Mouse (Mus musculus): ENCODE measurements around the gene Ppp1r9b. TPM values are rescaled to one million over a fixed set of nuclear protein-coding genes. Genes with fewer than 3 reads are reported as not detected.

The Ppp1r9b gene
- polyA plus RNA-seq, 1 experiment from 2014 or later, result 17.2 TPM

DNA sequence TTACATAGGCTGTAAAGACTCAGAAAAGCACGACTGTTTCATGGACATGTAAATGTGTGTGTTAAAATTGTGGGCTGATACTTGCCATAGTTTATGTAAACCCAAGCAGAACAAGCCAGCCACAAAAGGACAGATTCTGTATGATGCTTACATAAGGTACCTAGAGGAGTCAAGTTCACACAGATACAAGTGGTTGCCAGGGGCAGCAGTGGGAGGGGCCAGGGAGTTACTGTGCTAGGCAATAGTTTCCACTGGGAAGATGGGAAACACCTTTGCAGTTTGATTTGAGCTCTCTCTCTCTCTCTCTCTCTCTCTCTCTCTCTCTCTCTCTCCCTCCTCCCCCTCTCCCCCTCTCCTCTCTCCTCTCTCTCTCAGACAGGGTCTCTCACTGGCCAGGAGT lies 5.7 kb upstream of the Ppp1r9b start:
- 59% methylated on average over 1 of the region's 1 CpGs for WGBS
- DNase-seq (ENCODE audit: low spot score) (no peak), ATAC-seq (replicated peaks; ENCODE audit: low FRiP score) (no peak)
- Histone ChIP-seq H3K4me3 (ENCODE audit: low read depth, low read length) (no peak overlapping the region), H3K9me3 (ENCODE audit: control insufficient read depth, low read length) (no peaks in the 10 kb centered on the region), H3K27me3 (ENCODE audit: control insufficient read depth, insufficient read depth, low read length) (no peaks in the 10 kb centered on the region), H3K36me3 (ENCODE audit: control insufficient read depth, insufficient read depth, low read length) (no peaks in the 10 kb centered on the region), H3K4me1 (replicated peaks; ENCODE audit: control insufficient read depth, insufficient read depth, low read length) (peaks cover 11% of the 10 kb centered on the region), H3K4me2 (ENCODE audit: low read depth, low read length, severe bottlenecking) (no peak overlapping the region), H3K9ac (ENCODE audit: low read length) (no peak overlapping the region), H3K27ac (ENCODE audit: low read depth, low read length) (no peak overlapping the region)

DNA sequence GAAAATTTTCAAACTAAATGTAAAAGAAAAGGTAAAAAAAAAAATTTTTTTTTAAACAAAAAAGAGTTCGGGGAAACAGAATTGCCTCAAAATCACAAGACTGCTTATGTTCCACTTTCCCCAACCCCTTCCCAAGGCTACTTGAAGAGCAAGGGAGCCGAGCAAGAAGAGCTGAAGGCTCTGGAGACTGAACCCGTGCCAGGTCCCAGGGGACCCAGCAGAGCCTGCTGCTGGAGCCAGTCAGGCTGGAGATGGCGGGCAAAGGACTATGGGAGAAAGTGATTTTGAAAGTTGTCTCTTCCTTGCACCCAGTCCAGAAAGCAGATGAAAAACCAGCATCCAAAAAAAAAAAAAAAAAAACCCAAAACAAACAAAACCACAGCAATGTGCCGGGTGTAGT lies 5.0 kb upstream of the Ppp1r9b start:
- no peak overlapping the region for H3K27ac ChIP-seq (ENCODE audit: low read depth, low read length)
- H3K36me3 ChIP-seq (ENCODE audit: control insufficient read depth, insufficient read depth, low read length), result no peaks in the 10 kb centered on the region
- no peaks in the 10 kb centered on the region for H3K27me3 ChIP-seq (ENCODE audit: control insufficient read depth, insufficient read depth, low read length)
- no peak overlapping the region for H3K4me3 ChIP-seq (ENCODE audit: low read depth, low read length)
- no peak for DNase-seq (ENCODE audit: low spot score)
- ATAC-seq (replicated peaks; ENCODE audit: low FRiP score), result no peak
- no peak overlapping the region for H3K9ac ChIP-seq (ENCODE audit: low read length)
- no peak overlapping the region for H3K4me2 ChIP-seq (ENCODE audit: low read depth, low read length, severe bottlenecking)
- H3K4me1 ChIP-seq (replicated peaks; ENCODE audit: control insufficient read depth, insufficient read depth, low read length), result peaks cover 11% of the 10 kb centered on the region
- no peaks in the 10 kb centered on the region for H3K9me3 ChIP-seq (ENCODE audit: control insufficient read depth, low read length)
- WGBS, result 86% methylated on average over 5 of the region's 5 CpGs

GRCm38 (mm10) chr11:94986435-94986834 lies 4.4 kb upstream of the Ppp1r9b start:
- H3K9ac ChIP-seq (ENCODE audit: low read length), result no peak overlapping the region
- H3K4me2 ChIP-seq (ENCODE audit: low read depth, low read length, severe bottlenecking), result no peak overlapping the region
- H3K4me1 ChIP-seq (replicated peaks; ENCODE audit: control insufficient read depth, insufficient read depth, low read length), result peaks cover 11% of the 10 kb centered on the region
- H3K27ac ChIP-seq (ENCODE audit: low read depth, low read length), result no peak overlapping the region
- DNase-seq (ENCODE audit: low spot score), result no peak
- ATAC-seq (replicated peaks; ENCODE audit: low FRiP score), result no peak
- no peaks in the 10 kb centered on the region for H3K36me3 ChIP-seq (ENCODE audit: control insufficient read depth, insufficient read depth, low read length)
- H3K9me3 ChIP-seq (ENCODE audit: control insufficient read depth, low read length), result no peaks in the 10 kb centered on the region
- no peaks in the 10 kb centered on the region for H3K27me3 ChIP-seq (ENCODE audit: control insufficient read depth, insufficient read depth, low read length)
- WGBS, result 63% methylated on average over 2 of the region's 2 CpGs
- H3K4me3 ChIP-seq (ENCODE audit: low read depth, low read length), result no peak overlapping the region

DNA sequence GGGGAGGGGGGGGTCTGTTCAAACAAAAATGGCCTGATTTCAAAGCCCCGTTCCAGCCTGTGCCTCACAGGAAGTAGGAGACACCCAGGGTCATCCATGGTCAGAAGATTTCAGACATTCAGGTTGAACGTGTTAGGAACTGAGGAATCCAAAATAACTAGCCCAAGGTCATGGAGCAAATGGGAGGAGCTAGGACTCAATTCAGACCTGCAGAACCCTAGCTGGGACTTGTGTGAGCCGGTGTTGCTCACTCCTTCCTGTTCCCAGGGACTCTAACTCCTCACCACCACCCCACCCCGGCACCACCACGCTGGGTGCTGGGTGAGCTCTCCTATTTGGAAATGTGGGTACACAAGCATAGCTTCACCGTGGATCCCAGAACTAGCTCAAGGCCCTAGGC lies 3.5 kb upstream of the Ppp1r9b start:
- Histone ChIP-seq H3K4me2 (ENCODE audit: low read depth, low read length, severe bottlenecking) (no peak overlapping the region), H3K4me1 (replicated peaks; ENCODE audit: control insufficient read depth, insufficient read depth, low read length) (peaks cover 11% of the 10 kb centered on the region), H3K4me3 (ENCODE audit: low read depth, low read length) (no peak overlapping the region), H3K9me3 (ENCODE audit: control insufficient read depth, low read length) (no peaks in the 10 kb centered on the region), H3K9ac (ENCODE audit: low read length) (no peak overlapping the region), H3K27me3 (ENCODE audit: control insufficient read depth, insufficient read depth, low read length) (no peaks in the 10 kb centered on the region), H3K36me3 (ENCODE audit: control insufficient read depth, insufficient read depth, low read length) (no peaks in the 10 kb centered on the region), H3K27ac (ENCODE audit: low read depth, low read length) (no peak overlapping the region)
- ATAC-seq (replicated peaks; ENCODE audit: low FRiP score) (no peak), DNase-seq (ENCODE audit: low spot score) (no peak)
- WGBS, result 43% methylated on average over 6 of the region's 6 CpGs

GRCm38 (mm10) chr11:94987851-94988250 lies 3.0 kb upstream of the Ppp1r9b start:
- ATAC-seq (replicated peaks; ENCODE audit: low FRiP score), result no peak
- peaks cover 13% of the 10 kb centered on the region for H3K4me1 ChIP-seq (replicated peaks; ENCODE audit: control insufficient read depth, insufficient read depth, low read length)

DNA sequence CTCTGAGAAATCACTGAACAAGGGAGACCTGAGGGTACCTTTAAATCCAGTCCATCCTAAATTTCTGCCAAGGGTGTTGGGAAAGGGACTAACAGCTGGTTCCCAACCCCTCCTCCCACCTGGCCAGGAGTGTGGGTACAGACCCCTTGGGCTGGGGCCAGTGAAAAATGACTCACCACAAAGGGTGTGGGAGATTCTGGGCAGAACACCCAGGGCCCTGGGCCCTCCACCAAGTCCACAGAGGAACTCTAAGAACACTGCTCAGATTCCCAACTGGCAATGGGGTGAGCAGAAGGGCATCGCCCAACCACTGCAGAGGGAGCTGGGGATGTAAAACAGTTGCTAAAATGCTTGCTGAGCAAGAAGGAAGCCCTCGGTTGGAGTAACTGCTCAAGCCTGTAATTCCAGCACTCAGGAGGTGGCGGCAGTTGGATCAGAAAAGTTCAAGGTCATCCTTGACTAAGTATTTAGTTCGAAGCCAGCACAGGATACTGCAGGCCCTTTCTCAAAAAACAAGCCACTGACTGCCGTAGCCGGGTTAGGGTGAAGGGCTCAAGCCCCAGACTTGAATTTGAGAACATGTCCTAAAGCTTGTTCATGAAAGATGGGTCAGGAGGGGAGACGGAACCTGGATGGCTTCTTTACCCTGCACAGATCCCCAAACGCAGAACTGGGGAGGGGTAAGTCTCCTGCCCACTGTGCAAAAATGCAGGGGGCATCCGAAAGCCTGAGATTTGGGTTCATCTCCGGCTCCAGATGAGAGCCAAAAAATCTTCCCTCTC lies 1.9 kb upstream of the Ppp1r9b start:
- Histone ChIP-seq H3K36me3 (ENCODE audit: control insufficient read depth, insufficient read depth, low read length) (no peaks in the 10 kb centered on the region), H3K27ac (ENCODE audit: low read depth, low read length) (peak overlapping the region; percentile 85), H3K4me3 (ENCODE audit: low read depth, low read length) (peak overlapping the region; percentile 49), H3K9ac (ENCODE audit: low read length) (peak overlapping the region; percentile 83), H3K4me1 (replicated peaks; ENCODE audit: control insufficient read depth, insufficient read depth, low read length) (peaks cover 20% of the 10 kb centered on the region), H3K4me2 (ENCODE audit: low read depth, low read length, severe bottlenecking) (peak overlapping the region; percentile 61), H3K27me3 (ENCODE audit: control insufficient read depth, insufficient read depth, low read length) (no peaks in the 10 kb centered on the region), H3K9me3 (ENCODE audit: control insufficient read depth, low read length) (no peaks in the 10 kb centered on the region)
- DNase-seq (ENCODE audit: low spot score), result peak; percentile 54
- 22% methylated on average over 10 of the region's 10 CpGs for WGBS
- no peak for ATAC-seq (replicated peaks; ENCODE audit: low FRiP score)

More at GRCm38 (mm10) chr11:94987851-94988250, 3.0 kb upstream of the Ppp1r9b start:
- H3K9me3 ChIP-seq (ENCODE audit: control insufficient read depth, low read length), result no peaks in the 10 kb centered on the region
- no peak overlapping the region for H3K27ac ChIP-seq (ENCODE audit: low read depth, low read length)
- no peaks in the 10 kb centered on the region for H3K27me3 ChIP-seq (ENCODE audit: control insufficient read depth, insufficient read depth, low read length)
- H3K4me3 ChIP-seq (ENCODE audit: low read depth, low read length), result no peak overlapping the region
- H3K4me2 ChIP-seq (ENCODE audit: low read depth, low read length, severe bottlenecking), result no peak overlapping the region
- 83% methylated on average over 8 of the region's 8 CpGs for WGBS
- no peak for DNase-seq (ENCODE audit: low spot score)
- H3K36me3 ChIP-seq (ENCODE audit: control insufficient read depth, insufficient read depth, low read length), result no peaks in the 10 kb centered on the region
- no peak overlapping the region for H3K9ac ChIP-seq (ENCODE audit: low read length)

DNA sequence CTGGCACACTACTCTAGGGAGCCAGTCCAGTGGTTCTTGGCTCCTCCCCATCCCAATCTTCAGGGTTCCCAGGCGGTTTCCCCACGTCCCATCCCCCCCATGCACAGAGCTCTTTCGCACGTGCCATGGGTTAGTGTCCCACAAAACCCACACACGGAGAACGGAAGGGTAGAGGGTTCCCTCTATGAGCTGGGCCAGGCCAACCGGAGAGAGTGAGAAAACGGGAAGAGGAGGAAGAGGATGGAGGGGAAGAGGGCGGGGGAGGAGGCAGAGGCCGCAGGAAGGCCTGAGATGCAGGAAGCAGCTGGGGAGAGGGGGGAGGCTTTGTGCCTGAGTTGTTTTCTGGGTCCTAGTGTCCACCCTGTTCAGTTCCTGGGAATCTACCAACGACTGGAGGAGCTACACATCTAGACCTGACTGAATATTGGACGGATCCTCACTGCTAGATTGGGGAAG lies 1.2 kb upstream of the Ppp1r9b start:
- peaks cover 20% of the 10 kb centered on the region for H3K4me1 ChIP-seq (replicated peaks; ENCODE audit: control insufficient read depth, insufficient read depth, low read length)
- H3K9me3 ChIP-seq (ENCODE audit: control insufficient read depth, low read length), result no peaks in the 10 kb centered on the region
- H3K4me3 ChIP-seq (ENCODE audit: low read depth, low read length), result peak overlapping the region; percentile 49
- H3K27me3 ChIP-seq (ENCODE audit: control insufficient read depth, insufficient read depth, low read length), result no peaks in the 10 kb centered on the region
- under 1% methylated on average over 12 of the region's 12 CpGs for WGBS
- DNase-seq (ENCODE audit: low spot score) (peak; percentile 89), ATAC-seq (replicated peaks; ENCODE audit: low FRiP score) (peak; percentile 70)
- H3K4me2 ChIP-seq (ENCODE audit: low read depth, low read length, severe bottlenecking), result peak overlapping the region; percentile 61
- no peaks in the 10 kb centered on the region for H3K36me3 ChIP-seq (ENCODE audit: control insufficient read depth, insufficient read depth, low read length)
- H3K27ac ChIP-seq (ENCODE audit: low read depth, low read length), result peak overlapping the region; percentile 85
- H3K9ac ChIP-seq (ENCODE audit: low read length), result peak overlapping the region; percentile 83

DNA sequence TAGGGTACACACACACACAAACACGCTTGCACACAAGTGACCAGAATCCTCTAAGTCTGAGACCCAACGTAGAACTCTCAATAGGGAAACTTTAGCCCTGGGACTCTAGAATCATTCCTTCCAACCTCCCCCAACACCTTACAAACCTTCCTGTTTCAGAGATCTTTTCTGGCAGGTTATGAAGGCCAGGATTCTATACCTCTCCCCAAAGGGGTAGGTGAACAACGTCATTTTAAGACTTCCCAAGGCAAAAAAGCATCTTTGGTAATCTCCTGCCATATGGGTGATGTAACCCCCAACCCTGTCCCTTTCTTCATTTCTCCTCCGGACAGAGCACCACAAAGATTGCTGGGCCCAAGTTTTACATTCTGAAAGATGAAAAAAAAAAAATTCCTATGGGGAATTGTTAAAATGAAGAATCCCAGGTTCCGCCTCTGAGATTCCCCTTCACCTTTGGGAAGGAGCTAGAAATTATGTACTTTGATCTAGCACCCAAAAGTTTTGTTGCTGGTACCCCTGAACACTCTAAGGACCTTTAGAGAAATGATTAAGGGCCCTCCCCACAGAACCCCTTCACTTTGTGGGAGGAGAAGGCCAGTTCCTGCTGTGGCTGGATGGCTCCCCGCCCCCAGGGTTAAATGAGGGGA lies 610 bp upstream of the Ppp1r9b start:
- H3K27me3 ChIP-seq (ENCODE audit: control insufficient read depth, insufficient read depth, low read length), result no peaks in the 10 kb centered on the region
- H3K36me3 ChIP-seq (ENCODE audit: control insufficient read depth, insufficient read depth, low read length), result no peaks in the 10 kb centered on the region
- no peak for ATAC-seq (replicated peaks; ENCODE audit: low FRiP score)
- peak overlapping the region; percentile 37; the same call in 1 of the 2 replicates for H3K27ac ChIP-seq (ENCODE audit: low read depth, low read length)
- no peaks in the 10 kb centered on the region for H3K9me3 ChIP-seq (ENCODE audit: control insufficient read depth, low read length)
- H3K9ac ChIP-seq (ENCODE audit: low read length), result peak overlapping the region; percentile 94
- 45% methylated on average over 6 of the region's 6 CpGs for WGBS
- peak overlapping the region; percentile 89 for H3K4me3 ChIP-seq (ENCODE audit: low read depth, low read length)
- peaks cover 24% of the 10 kb centered on the region for H3K4me1 ChIP-seq (replicated peaks; ENCODE audit: control insufficient read depth, insufficient read depth, low read length)
- H3K4me2 ChIP-seq (ENCODE audit: low read depth, low read length, severe bottlenecking), result peak overlapping the region; percentile 99; the same call in 1 of the 2 replicates
- DNase-seq (ENCODE audit: low spot score), result no peak
